Mouse (Mus musculus) liver, embryonic 13.5 days (tissue): ENCODE data around the gene Ccdc115. TPM values are rescaled to one million over a fixed set of nuclear protein-coding genes. Genes with fewer than 3 reads are reported as not detected.

Experiments used
- ATAC-seq: fragments of 200-750 bp; cut with Nextera tagmentation; 2 replicates; pipeline ENCODE4 v1.8.0; 2017; ENCODE audit warnings: low read depth, mild to moderate bottlenecking, moderate number of reproducible peaks, moderate library complexity
- DNase-seq: peaks from one replicate; pipeline ENCODE4 v3.0.0; 2022
- H3K27ac ChIP-seq: fragments of 300-500 bp; sonication (generic); 2 replicates; pipeline ENCODE4 v1.5.1; 2015; ENCODE audit warnings: moderate library complexity, mild to moderate bottlenecking, inconsistent platforms
- H3K27me3 ChIP-seq: fragments of 300-500 bp; sonication (generic); 2 replicates; pipeline ENCODE4 v1.6.1; 2015; ENCODE audit warnings: mild to moderate bottlenecking, inconsistent platforms
- H3K36me3 ChIP-seq: fragments of 300-500 bp; sonication (generic); 2 replicates; pipeline ENCODE4 v1.6.1; 2015; ENCODE audit warnings: mild to moderate bottlenecking, inconsistent platforms
- H3K4me1 ChIP-seq: fragments of 300-500 bp; sonication (generic); replicated peaks from 2 replicates; pipeline ENCODE4 v1.6.1; 2015; ENCODE audit warnings: inconsistent platforms
- H3K4me2 ChIP-seq: fragments of 300-500 bp; sonication (generic); 2 replicates; pipeline ENCODE4 v1.6.1; 2015; ENCODE audit warnings: inconsistent platforms, mild to moderate bottlenecking, moderate library complexity
- H3K4me3 ChIP-seq: fragments of 300-500 bp; sonication (generic); replicated peaks from 2 replicates; pipeline ENCODE4 v1.5.1; 2015; ENCODE audit warnings: mild to moderate bottlenecking, inconsistent platforms
- H3K9ac ChIP-seq: fragments of 300-500 bp; sonication (generic); 2 replicates; pipeline ENCODE4 v1.6.1; 2015; ENCODE audit warnings: mild to moderate bottlenecking, inconsistent platforms
- H3K9me3 ChIP-seq: fragments of 300-500 bp; sonication (generic); replicated peaks from 2 replicates; pipeline ENCODE4 v1.6.1; 2016; ENCODE audit warnings: inconsistent platforms
- WGBS: fragments of 180-500 bp; shearing (Covaris S2); methylation state at CpG from one replicate; pipeline ENCODE4 v1.1.7; 2015; ENCODE audit not compliant: insufficient replicate concordance; 5-methylcytosine and 5-hydroxymethylcytosine counted together
- microRNA-seq: library from miRNA; unstranded; fragments of <30 nt; microRNA quantifications from one replicate; pipeline ENCODE4, GENCODE M21; 2016
- polyA plus RNA-seq: library from polyadenylated mRNA; unstranded; fragments of >200 nt; fragmentation: Nextera tagmentation; extraction: Ambion mirVana; gene quantifications from 2 replicates; pipeline ENCODE4 v1.2.1, GENCODE M21; 2015

Ccdc115 gene
- polyA plus RNA-seq, 1 experiment from 2014 or later, result 28.2 TPM

DNA sequence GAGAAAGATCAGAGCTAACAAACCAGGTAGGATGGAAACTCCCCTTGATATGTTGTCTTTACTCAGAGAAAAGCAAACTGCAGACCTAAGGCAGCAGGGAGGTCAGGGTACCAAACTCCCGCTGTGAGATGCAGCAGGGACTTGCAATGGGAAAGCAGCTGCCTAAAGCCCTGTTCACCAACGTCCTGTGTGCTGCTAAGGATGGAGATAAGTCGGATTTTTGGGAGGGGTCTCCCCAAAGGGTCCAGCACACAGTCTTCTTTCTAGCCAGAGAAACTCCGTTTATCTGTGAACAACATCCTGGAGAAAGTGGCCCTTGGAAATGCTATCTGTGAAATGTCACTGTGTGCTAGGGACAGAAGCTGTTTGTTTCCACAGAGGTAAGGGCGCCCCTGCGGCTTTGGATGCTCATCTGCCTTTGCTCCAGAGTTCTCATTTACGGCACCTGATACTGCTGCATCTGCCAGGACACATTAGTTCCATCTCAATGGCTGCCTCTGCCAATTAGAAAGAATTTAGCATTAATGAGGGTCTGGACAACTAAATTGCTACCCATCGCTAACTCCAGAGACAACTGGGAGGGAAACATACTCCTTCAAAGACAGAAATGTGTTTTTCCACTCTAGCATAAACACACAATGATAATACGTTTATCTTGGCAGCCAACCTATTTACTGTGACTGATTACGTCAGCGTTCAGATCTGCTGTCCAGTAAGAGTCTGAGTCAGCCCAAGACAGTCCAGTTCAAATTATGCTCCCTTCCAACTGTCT lies 40.1 kb downstream of the Ccdc115 start:
- Histone ChIP-seq H3K9me3 (no peaks in the 10 kb centered on the region), H3K4me1 (no peaks in the 10 kb centered on the region), H3K36me3 (no peaks in the 10 kb centered on the region), H3K4me2 (no peak overlapping the region), H3K27ac (no peak overlapping the region), H3K4me3 (no peak overlapping the region), H3K27me3 (no peaks in the 10 kb centered on the region), H3K9ac (no peak overlapping the region)
- ATAC-seq (no peak), DNase-seq (no peak)
- WGBS, result 45% methylated on average over 11 of the region's 11 CpGs

DNA sequence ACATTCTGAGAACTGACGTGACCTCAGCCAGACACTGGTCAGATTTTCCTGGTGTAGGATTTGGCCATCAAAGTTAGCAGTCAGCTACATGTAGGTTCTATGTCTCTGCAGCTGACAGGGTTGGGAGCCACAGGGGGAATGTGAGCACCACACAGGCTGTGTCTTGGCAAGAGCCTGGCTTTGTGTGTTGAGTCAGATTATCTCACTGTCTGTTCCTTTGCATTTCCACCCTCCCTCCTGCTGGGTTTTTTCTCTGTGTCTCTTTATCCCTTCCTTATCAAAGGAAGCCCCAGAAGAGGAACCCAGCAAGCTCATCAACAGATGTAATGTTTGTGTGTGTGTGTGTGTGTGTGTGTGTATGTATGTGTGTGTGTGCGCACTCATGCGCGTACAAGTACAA lies 43.2 kb downstream of the Ccdc115 start:
- Histone ChIP-seq H3K27ac (no peak overlapping the region), H3K27me3 (no peaks in the 10 kb centered on the region), H3K9me3 (no peaks in the 10 kb centered on the region), H3K4me3 (no peak overlapping the region), H3K36me3 (no peaks in the 10 kb centered on the region), H3K9ac (no peak overlapping the region), H3K4me1 (no peaks in the 10 kb centered on the region), H3K4me2 (no peak overlapping the region)
- no peak for ATAC-seq
- no peak for DNase-seq
- WGBS, result 71% methylated on average over 4 of the region's 4 CpGs

DNA sequence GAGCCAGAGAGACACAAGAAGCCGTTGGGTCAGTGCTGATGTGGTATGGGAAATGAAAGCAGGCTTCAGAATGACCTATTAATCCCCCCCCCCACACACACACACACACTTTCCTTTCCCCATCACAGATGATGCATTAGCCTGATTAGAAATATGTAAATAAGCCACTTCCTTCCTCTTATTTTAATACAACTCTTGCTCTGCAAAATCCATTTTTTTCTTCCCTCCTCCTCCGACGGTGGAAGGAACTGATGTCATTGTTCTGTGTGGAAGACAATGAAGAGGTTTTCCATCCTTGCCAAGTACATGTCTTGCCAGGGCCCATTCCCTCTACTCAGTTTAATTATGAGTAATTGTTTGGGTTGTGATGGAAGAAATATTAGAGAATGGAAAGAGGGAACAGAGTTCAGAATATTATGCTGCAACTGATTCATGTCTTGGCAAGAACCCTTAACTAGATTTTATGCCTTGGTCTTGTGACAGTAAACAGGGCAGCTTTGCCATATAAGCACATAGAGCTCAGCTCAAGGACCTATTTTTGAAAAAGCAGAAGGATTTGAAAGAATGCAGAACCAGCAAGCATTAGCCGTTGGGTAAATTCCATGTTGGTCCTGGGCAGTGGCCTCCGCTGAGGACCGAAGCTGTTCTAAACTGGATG lies 50.1 kb downstream of the Ccdc115 start:
- DNase-seq, result no peak
- Histone ChIP-seq H3K4me3 (no peak overlapping the region), H3K27me3 (no peaks in the 10 kb centered on the region), H3K9ac (no peak overlapping the region), H3K9me3 (no peaks in the 10 kb centered on the region), H3K4me2 (no peak overlapping the region), H3K4me1 (no peaks in the 10 kb centered on the region), H3K27ac (no peak overlapping the region), H3K36me3 (no peaks in the 10 kb centered on the region)
- 50% methylated on average over 6 of the region's 6 CpGs for WGBS
- ATAC-seq, result no peak

DNA sequence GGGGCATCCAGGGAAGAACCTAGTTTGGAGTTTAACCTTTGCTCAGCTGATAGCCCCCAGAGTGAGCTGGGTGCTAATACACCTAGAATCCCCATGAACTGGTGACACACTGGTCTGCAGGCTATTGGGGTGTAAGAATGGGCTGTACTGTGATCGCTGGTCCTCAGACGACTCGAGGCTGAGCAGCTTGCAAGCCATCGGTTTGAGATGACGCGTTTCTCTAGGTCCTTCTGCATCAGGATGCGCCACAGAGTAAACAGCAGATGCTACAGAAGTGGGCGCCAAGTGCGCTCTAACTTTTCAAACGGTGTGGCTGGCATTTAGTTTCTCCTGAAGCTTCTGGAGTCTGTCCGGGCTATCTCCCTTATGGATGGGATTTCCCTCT lies 50.6 kb downstream of the Ccdc115 start:
- no peaks in the 10 kb centered on the region for H3K4me1 ChIP-seq
- ATAC-seq, result no peak

DNA sequence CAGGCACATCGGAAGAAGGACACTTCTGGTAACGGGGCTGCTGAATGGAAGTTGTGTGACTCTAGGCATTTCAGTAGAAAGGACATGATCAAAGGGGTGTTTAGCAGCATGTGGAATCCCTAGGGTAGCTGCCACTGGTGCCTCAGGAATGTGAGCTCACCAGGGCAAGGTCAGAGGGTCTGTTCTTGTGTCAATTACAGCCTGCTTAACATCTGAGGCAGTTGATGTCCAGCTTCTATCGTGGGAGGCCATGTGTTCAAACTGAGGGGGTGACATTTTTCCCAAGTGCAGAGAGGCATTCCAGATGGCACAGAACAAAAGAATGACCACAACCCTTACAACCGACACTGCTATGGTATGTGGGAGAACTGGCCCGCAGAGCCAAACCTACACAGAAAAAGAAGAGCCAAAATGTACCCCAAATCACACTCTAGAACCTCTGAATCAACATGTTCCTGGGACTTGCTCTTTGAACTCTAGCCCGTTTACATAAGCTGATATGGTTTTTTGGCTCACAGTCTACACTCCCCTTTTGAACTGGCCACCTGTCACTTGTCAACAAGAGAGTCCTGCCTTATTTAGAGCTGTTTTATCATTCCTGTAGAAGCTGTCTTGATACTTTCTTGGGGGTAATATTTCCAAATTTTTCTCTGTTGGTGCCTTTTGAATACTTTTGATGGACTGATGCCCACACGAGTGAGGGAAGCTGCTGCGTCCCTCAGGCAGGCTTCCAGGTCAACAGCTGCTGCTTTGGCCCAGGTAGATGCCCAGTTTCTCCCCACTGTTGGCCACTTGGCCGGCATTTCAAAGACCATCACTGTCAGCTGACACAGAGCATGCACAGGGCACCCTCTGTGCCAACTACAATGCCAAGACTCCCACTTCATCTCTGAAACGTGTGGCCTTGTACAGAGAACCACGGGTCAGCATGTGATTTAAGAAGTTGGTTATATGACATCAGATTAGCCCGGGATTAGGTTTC lies 51.8 kb downstream of the Ccdc115 start:
- ATAC-seq (no peak), DNase-seq (no peak)
- no peak overlapping the region for H3K9ac ChIP-seq
- H3K9me3 ChIP-seq, result no peaks in the 10 kb centered on the region
- no peaks in the 10 kb centered on the region for H3K36me3 ChIP-seq
- no peak overlapping the region for H3K27ac ChIP-seq
- H3K4me2 ChIP-seq, result no peak overlapping the region
- no peaks in the 10 kb centered on the region for H3K27me3 ChIP-seq
- H3K4me3 ChIP-seq, result no peak overlapping the region
- 64% methylated on average over 12 of the region's 12 CpGs for WGBS
- no peaks in the 10 kb centered on the region for H3K4me1 ChIP-seq

More for the DNA sequence above, 50.6 kb downstream of the Ccdc115 start:
- WGBS, result 75% methylated on average over 11 of the region's 11 CpGs
- Histone ChIP-seq H3K27ac (no peak overlapping the region), H3K27me3 (no peaks in the 10 kb centered on the region), H3K36me3 (no peaks in the 10 kb centered on the region), H3K4me2 (no peak overlapping the region), H3K9me3 (no peaks in the 10 kb centered on the region), H3K4me3 (no peak overlapping the region), H3K9ac (no peak overlapping the region)
- no peak for DNase-seq

Small RNA genes within 50 kb of the gene (microRNA-seq; reads per million reads assigned to microRNA genes)
- 10.0 reads per million, percentile 23 among the genes with 10 or more reads in this experiment for gene Mir5103

Other genes starting within 250 kb of the Ccdc115 start
- gene Imp4, start 179 bp upstream of the Ccdc115 start, polyA plus RNA-seq, result 73.8 and 81.4 TPM in 2 replicates
- gene Ptpn18, start 20.1 kb upstream of the Ccdc115 start, polyA plus RNA-seq, result 14.4 and 16.9 TPM in 2 replicates
- not detected in 2 replicates for gene Prss39, start 58.7 kb upstream of the Ccdc115 start, polyA plus RNA-seq
- not detected in 2 replicates for gene Cfc1, start 96.0 kb upstream of the Ccdc115 start, polyA plus RNA-seq
- gene Prss40, start 121.3 kb upstream of the Ccdc115 start, polyA plus RNA-seq, result not detected in 2 replicates
- 0.02 TPM in 1 of 2 replicates, not detected in the other for gene Amer3, start 140.0 kb upstream of the Ccdc115 start, polyA plus RNA-seq